Mouse (Mus musculus) myocyte (in vitro differentiated cells): ENCODE data around the gene Pom121l2.

Source experiments
- MAX ChIP-seq: IDR thresholded peaks from one replicate; pipeline ENCODE4 v1.6.1; 2011; ENCODE audit warnings: low read depth, mild to moderate bottlenecking, control low read depth
- POLR2A ChIP-seq: IDR thresholded peaks from one replicate; pipeline ENCODE4 v1.6.1; 2011; ENCODE audit warnings: low read depth, mild to moderate bottlenecking, control low read depth, moderate library complexity; ENCODE audit not compliant: insufficient read length
- TCF12 ChIP-seq: IDR thresholded peaks from one replicate; pipeline ENCODE4 v1.6.1; 2011; ENCODE audit warnings: mild to moderate bottlenecking, control low read depth; ENCODE audit not compliant: poor library complexity, insufficient read depth, severe bottlenecking
- TCF3 ChIP-seq: IDR thresholded peaks from one replicate; pipeline ENCODE4 v1.6.1; 2011; ENCODE audit warnings: low read depth, control low read depth; ENCODE audit not compliant: insufficient read length

DNA sequence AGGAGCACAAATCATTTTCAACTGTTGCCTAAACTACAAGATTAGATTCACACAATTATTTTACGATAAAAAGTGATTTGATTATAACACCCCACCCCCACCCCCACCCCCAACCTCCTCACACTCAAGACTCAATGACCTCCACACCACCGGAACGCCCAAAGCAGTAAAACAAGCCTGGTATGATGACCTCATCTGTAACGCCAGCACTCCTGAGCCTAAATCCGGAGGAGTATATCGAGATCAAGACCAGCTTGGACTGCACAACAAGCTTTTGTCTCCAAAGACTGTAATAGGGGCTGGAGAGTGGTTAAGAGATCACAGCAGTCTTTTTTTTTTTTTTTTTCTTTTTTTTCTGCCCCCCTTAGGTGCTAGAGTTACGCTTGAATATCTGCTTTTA lies 45.2 kb upstream of the Pom121l2 start:
- TF ChIP-seq POLR2A (no peak), TCF3 (no peak), MAX (no peak), TCF12 (no peak)
